Mouse (Mus musculus) left cerebral cortex, postnatal 10 days (tissue): ENCODE measurements at regions not wholly inside any gene's neighbourhood (a gene's known extent, or its start where the extent isn't known, plus 50 kb on each side); places are given as distances from the start of the nearest gene placed in this dataset.

Experiments
- DNase-seq, 2 experiments: peaks; one replicate each; pipeline ENCODE4 v3.0.0; 2021 to 2022; ENCODE audit warnings: low spot score in 2 of 2, mixed read lengths in 1 of 2; ENCODE audit errors: extremely low spot score in 1 of 2
- intact Hi-C: fragments of 180-260 bp; cut with DNase I; formaldehyde crosslinking; loops from one replicate; pipeline ENCODE4 v1.15.1; 2025

GRCm38 (mm10) chr8:80268910-80269460, 211.2 kb upstream of the Hhip start:
- DNase-seq: no peak
- intact Hi-C loops: no loop called here

- no peak for DNase-seq
- intact Hi-C loops: no loop called here
Observed at GRCm38 (mm10) chr8:80264915-80265314, 207.1 kb upstream of the Hhip start.

GRCm38 (mm10) chr8:80263468-80263945, 205.7 kb upstream of the Hhip start:
- intact Hi-C loops: no loop called here
- no peak for DNase-seq

GRCm38 (mm10) chr8:80262911-80263310, 205.1 kb upstream of the Hhip start:
- intact Hi-C loops: no loop called here
- DNase-seq: no peak

GRCm38 (mm10) chr8:80253541-80253940, 195.7 kb upstream of the Hhip start:
- intact Hi-C loops: no loop called here
- DNase-seq: no peak

GRCm38 (mm10) chr8:80251595-80251994, 193.8 kb upstream of the Hhip start:
- no peak for DNase-seq
- intact Hi-C loops: no loop called here

- intact Hi-C loops: no loop called here
Observed at GRCm38 (mm10) chr8:80250305-80251161, 192.7 kb upstream of the Hhip start.

GRCm38 (mm10) chr8:80249762-80250161, 192.0 kb upstream of the Hhip start:
- intact Hi-C loops: no loop called here
- no peak for DNase-seq

More at GRCm38 (mm10) chr8:80250305-80251161, 192.7 kb upstream of the Hhip start:
- DNase-seq: no peak

- no peak for DNase-seq
- intact Hi-C loops: no loop called here
Observed at GRCm38 (mm10) chr8:80239879-80240278, 182.1 kb upstream of the Hhip start.

- no peak for DNase-seq
- intact Hi-C loops: no loop called here
Observed at GRCm38 (mm10) chr8:80210361-80210760, 152.6 kb upstream of the Hhip start.

- intact Hi-C loops: no loop called here
- DNase-seq: no peak
Observed at GRCm38 (mm10) chr8:80204678-80205654, 147.2 kb upstream of the Hhip start.

- intact Hi-C loops: no loop called here
- DNase-seq: no peak
Observed at GRCm38 (mm10) chr8:80203769-80204677, 146.2 kb upstream of the Hhip start.

- DNase-seq: no peak
- intact Hi-C loops: no loop called here
Observed at GRCm38 (mm10) chr8:80197680-80198079, 139.9 kb upstream of the Hhip start.

GRCm38 (mm10) chr8:80190510-80190908, 132.7 kb upstream of the Hhip start:
- peak in 1 of 2 experiments; percentile 12 for DNase-seq
- intact Hi-C loops: no loop called here

GRCm38 (mm10) chr8:80189797-80190509, 132.1 kb upstream of the Hhip start:
- intact Hi-C loops: no loop called here
- DNase-seq: peak; percentile 21 to 31

GRCm38 (mm10) chr8:80185286-80185685, 127.5 kb upstream of the Hhip start:
- DNase-seq: no peak
- intact Hi-C loops: no loop called here

GRCm38 (mm10) chr8:80168688-80169087, 110.9 kb upstream of the Hhip start:
- intact Hi-C loops: no loop called here
- DNase-seq: no peak
